Mouse (Mus musculus) erythroblast, embryonic 14.5 days (primary cell): ENCODE results near the gene Ppp1r16b. TPM values are rescaled to one million over a fixed set of nuclear protein-coding genes. Genes with fewer than 3 reads are reported as not detected.

Experiments
- H3K27me3 ChIP-seq: 2 replicates; pipeline ENCODE4 v1.6.1; 2012; ENCODE audit warnings: inconsistent platforms; ENCODE audit not compliant: control insufficient read depth
- H3K36me3 ChIP-seq: 2 replicates; pipeline ENCODE4 v1.6.1; 2012; ENCODE audit warnings: mild to moderate bottlenecking, inconsistent platforms; ENCODE audit not compliant: control insufficient read depth
- H3K4me1 ChIP-seq: 2 replicates; pipeline ENCODE4 v1.6.1; 2012; ENCODE audit warnings: inconsistent platforms; ENCODE audit not compliant: control insufficient read depth
- H3K4me3 ChIP-seq: replicated peaks from 2 replicates; pipeline ENCODE3; 2012; ENCODE audit warnings: moderate library complexity, mild to moderate bottlenecking, inconsistent platforms
- H3K9me3 ChIP-seq: 2 replicates; pipeline ENCODE4 v1.6.1; 2012; ENCODE audit warnings: low read length, inconsistent platforms, mixed read lengths; ENCODE audit not compliant: control insufficient read depth
- GATA1 ChIP-seq: IDR thresholded peaks from 2 replicates; pipeline ENCODE4 v1.6.1; 2012; ENCODE audit warnings: low read length, inconsistent platforms, mixed read lengths
- TAL1 ChIP-seq: IDR thresholded peaks from 3 replicates; pipeline ENCODE4 v1.6.1; 2012; ENCODE audit warnings: low read length, inconsistent platforms, mixed read lengths
- polyA plus RNA-seq: library from polyadenylated mRNA; stranded (reverse); fragments of >175 nt; gene quantifications from 2 replicates; pipeline ENCODE4 v1.2.3, GENCODE M21; 2012

Gene Ppp1r16b
- polyA plus RNA-seq, 1 experiment = 0.01 TPM

- TF ChIP-seq GATA1 (no peak), TAL1 (no peak)
- no peaks in the 10 kb centered on the region for H3K36me3 ChIP-seq
- H3K9me3 ChIP-seq = no peaks in the 10 kb centered on the region
- H3K4me3 ChIP-seq = no peak overlapping the region
- H3K4me1 ChIP-seq = no peaks in the 10 kb centered on the region
- no peaks in the 10 kb centered on the region for H3K27me3 ChIP-seq
These were observed 46.9 kb downstream of the Ppp1r16b start for GRCm38 (mm10) chr2:158711929-158712751.

GRCm38 (mm10) chr2:158714826-158715225 is 49.6 kb downstream of the Ppp1r16b start:
- H3K36me3 ChIP-seq = no peaks in the 10 kb centered on the region
- no peak overlapping the region for H3K4me3 ChIP-seq
- TF ChIP-seq GATA1 = no peak
- no peak for TF ChIP-seq TAL1
- H3K27me3 ChIP-seq = no peaks in the 10 kb centered on the region
- H3K9me3 ChIP-seq = no peaks in the 10 kb centered on the region
- no peaks in the 10 kb centered on the region for H3K4me1 ChIP-seq

GRCm38 (mm10) chr2:158716066-158716465 is 50.9 kb downstream of the Ppp1r16b start:
- Histone ChIP-seq H3K36me3 (no peaks in the 10 kb centered on the region), H3K27me3 (no peaks in the 10 kb centered on the region), H3K9me3 (no peaks in the 10 kb centered on the region), H3K4me1 (no peaks in the 10 kb centered on the region), H3K4me3 (no peak overlapping the region)
- TF ChIP-seq TAL1 = no peak
- no peak for TF ChIP-seq GATA1

GRCm38 (mm10) chr2:158717551-158718418 is 52.6 kb downstream of the Ppp1r16b start:
- no peak for TF ChIP-seq GATA1
- no peak for TF ChIP-seq TAL1
- H3K9me3 ChIP-seq = no peaks in the 10 kb centered on the region
- no peak overlapping the region for H3K4me3 ChIP-seq
- H3K36me3 ChIP-seq = no peaks in the 10 kb centered on the region
- peaks cover 2% of the 10 kb centered on the region for H3K27me3 ChIP-seq
- no peaks in the 10 kb centered on the region for H3K4me1 ChIP-seq

GRCm38 (mm10) chr2:158718816-158719549 is 53.8 kb downstream of the Ppp1r16b start:
- peaks cover 9% of the 10 kb centered on the region for H3K27me3 ChIP-seq
- no peak for TF ChIP-seq GATA1
- TF ChIP-seq TAL1 = no peak
- no peaks in the 10 kb centered on the region for H3K4me1 ChIP-seq

GRCm38 (mm10) chr2:158720715-158721370 is 55.6 kb downstream of the Ppp1r16b start:
- Histone ChIP-seq H3K4me1 (no peaks in the 10 kb centered on the region), H3K27me3 (peaks cover 9% of the 10 kb centered on the region), H3K4me3 (no peak overlapping the region), H3K36me3 (no peaks in the 10 kb centered on the region), H3K9me3 (no peaks in the 10 kb centered on the region)
- TF ChIP-seq TAL1 = no peak
- TF ChIP-seq GATA1 = no peak

More at GRCm38 (mm10) chr2:158718816-158719549, 53.8 kb downstream of the Ppp1r16b start:
- Histone ChIP-seq H3K36me3 (no peaks in the 10 kb centered on the region), H3K9me3 (no peaks in the 10 kb centered on the region), H3K4me3 (no peak overlapping the region)

GRCm38 (mm10) chr2:158721481-158721880 is 56.3 kb downstream of the Ppp1r16b start:
- Histone ChIP-seq H3K4me3 (no peak overlapping the region), H3K4me1 (no peaks in the 10 kb centered on the region), H3K9me3 (no peaks in the 10 kb centered on the region), H3K27me3 (peaks cover 9% of the 10 kb centered on the region), H3K36me3 (no peaks in the 10 kb centered on the region)
- no peak for TF ChIP-seq GATA1
- no peak for TF ChIP-seq TAL1

GRCm38 (mm10) chr2:158722135-158722534 is 56.9 kb downstream of the Ppp1r16b start:
- no peak for TF ChIP-seq GATA1
- no peaks in the 10 kb centered on the region for H3K9me3 ChIP-seq
- no peaks in the 10 kb centered on the region for H3K36me3 ChIP-seq
- no peaks in the 10 kb centered on the region for H3K4me1 ChIP-seq
- H3K4me3 ChIP-seq = no peak overlapping the region
- peaks cover 9% of the 10 kb centered on the region for H3K27me3 ChIP-seq
